9 mouse cellular contexts compared by ENCODE assay signal in genomic region chr5:147306638-147307397, GRCm38 (mm10). TPM values are rescaled to one million over a fixed set of nuclear protein-coding genes. Genes with fewer than 3 reads are reported as not detected.
DNase-seq lines count a peak whose midpoint lies in the region; ATAC-seq lines count a peak whose summit lies in the region.
"Had no signal": no experiment of that assay in that cellular context is flagged by ENCODE, and none has a peak within 500 bp of the region (broad histone marks: within the 10 kb centered on the region; RNA-seq: fewer than 3 reads in every experiment).

Gene Cdx2 (minus strand): TSS chr5:147307270.

- WGBS in liver, embryonic 11.5 days: 3% methylated on average over 63 of the region's 63 CpGs
- under 1% methylated on average over 63 of the region's 63 CpGs for WGBS in embryonic facial prominence, embryonic 13.5 days
- WGBS in limb, embryonic 12.5 days: under 1% methylated on average over 63 of the region's 63 CpGs
- under 1% methylated on average over 63 of the region's 63 CpGs for WGBS in stomach, embryonic 14.5 days

- H3K9me3 ChIP-seq in liver, embryonic 11.5 days (ENCODE audit: control insufficient read depth, low read length): no peaks in the 10 kb centered on the region
- H3K9me3 ChIP-seq in embryonic facial prominence, embryonic 13.5 days: no peaks in the 10 kb centered on the region
- H3K9me3 ChIP-seq in limb, embryonic 12.5 days: no peaks in the 10 kb centered on the region
- no peaks in the 10 kb centered on the region for H3K9me3 ChIP-seq in stomach, embryonic 14.5 days (ENCODE audit: control insufficient read depth, low read depth, low read length)

- H3K4me1 ChIP-seq in liver, embryonic 11.5 days (replicated peaks; ENCODE audit: control insufficient read depth, insufficient read depth, low read length): no peaks in the 10 kb centered on the region; the same call in 1 of the 2 replicates
- peaks cover 24% of the 10 kb centered on the region for H3K4me1 ChIP-seq in embryonic facial prominence, embryonic 13.5 days
- H3K4me1 ChIP-seq in limb, embryonic 12.5 days (replicated peaks): peaks cover 32% of the 10 kb centered on the region
- no peaks in the 10 kb centered on the region for H3K4me1 ChIP-seq in stomach, embryonic 14.5 days (ENCODE audit: control insufficient read depth, insufficient read depth, low read length)

- H3K27me3 ChIP-seq in liver, embryonic 11.5 days (replicated peaks; ENCODE audit: control insufficient read depth, insufficient read depth, low read length): peaks cover 100% of the 10 kb centered on the region
- H3K27me3 ChIP-seq in embryonic facial prominence, embryonic 13.5 days: peaks cover 100% of the 10 kb centered on the region
- H3K27me3 ChIP-seq in limb, embryonic 12.5 days: peaks cover 100% of the 10 kb centered on the region
- H3K27me3 ChIP-seq in stomach, embryonic 14.5 days (ENCODE audit: control insufficient read depth, insufficient read depth, low read length): peaks cover 90% of the 10 kb centered on the region

- no peak within 1 kb of the TSS for H3K9ac ChIP-seq in liver, embryonic 11.5 days (ENCODE audit: low read depth, low read length)
- no peak within 1 kb of the TSS for H3K9ac ChIP-seq in embryonic facial prominence, embryonic 13.5 days
- no peak within 1 kb of the TSS for H3K9ac ChIP-seq in limb, embryonic 12.5 days (replicated peaks)
- H3K9ac ChIP-seq in stomach, embryonic 14.5 days (replicated peaks; ENCODE audit: low read depth, low read length): no peak within 1 kb of the TSS

- no peak within 1 kb of the TSS for H3K27ac ChIP-seq in liver, embryonic 11.5 days (ENCODE audit: low read depth, low read length)
- H3K27ac ChIP-seq in embryonic facial prominence, embryonic 13.5 days: no peak within 1 kb of the TSS
- H3K27ac ChIP-seq in limb, embryonic 12.5 days: no peak within 1 kb of the TSS
- no peak within 1 kb of the TSS for H3K27ac ChIP-seq in stomach, embryonic 14.5 days (ENCODE audit: low read length)

- 0 out of 2 replicates have a peak within 1 kb of the TSS, but pooled peaks have one; percentile 11 for H3K4me3 ChIP-seq in liver, embryonic 11.5 days (ENCODE audit: low read depth, low read length)
- H3K4me3 ChIP-seq in embryonic facial prominence, embryonic 13.5 days: peak within 1 kb of the TSS; percentile 23; the same call in 1 of the 2 replicates
- peak within 1 kb of the TSS; percentile 27 for H3K4me3 ChIP-seq in limb, embryonic 12.5 days (replicated peaks)
- peak within 1 kb of the TSS; percentile 17 for H3K4me3 ChIP-seq in stomach, embryonic 14.5 days (ENCODE audit: low read depth, low read length)

- DNase-seq in liver, embryonic 11.5 days (ENCODE audit: low spot score): peak; percentile 39
- no peak for DNase-seq in liver
- no peak for DNase-seq in adipocyte (ENCODE audit: low spot score)
- no peak for DNase-seq in left cerebral cortex, postnatal 25 days (ENCODE audit: low spot score in 2 of 2)
- DNase-seq: cerebellum, postnatal 25 days; kidney, adult 11 months had no signal

- H3K4me2 ChIP-seq in liver, embryonic 11.5 days: peak within 1 kb of the TSS; percentile 11; the same call in 1 of the 2 replicates
- H3K4me2 ChIP-seq in embryonic facial prominence, embryonic 13.5 days: peak within 1 kb of the TSS; percentile 38
- peak within 1 kb of the TSS; percentile 42 for H3K4me2 ChIP-seq in limb, embryonic 12.5 days
- peak within 1 kb of the TSS; percentile 16; the same call in 1 of the 2 replicates for H3K4me2 ChIP-seq in stomach, embryonic 14.5 days (replicated peaks; ENCODE audit: low read depth, low read length)

- no peaks in the 10 kb centered on the region for H3K36me3 ChIP-seq in liver, embryonic 11.5 days (ENCODE audit: control insufficient read depth, insufficient read depth, low read length)
- no peaks in the 10 kb centered on the region for H3K36me3 ChIP-seq in embryonic facial prominence, embryonic 13.5 days
- H3K36me3 ChIP-seq in limb, embryonic 12.5 days: no peaks in the 10 kb centered on the region
- no peaks in the 10 kb centered on the region for H3K36me3 ChIP-seq in stomach, embryonic 14.5 days (ENCODE audit: control insufficient read depth, insufficient read depth, low read length)

- ATAC-seq in liver, embryonic 11.5 days (replicated peaks; ENCODE audit: low FRiP score): peak; percentile 29; the same call in 1 of the 2 replicates
- ATAC-seq in embryonic facial prominence, embryonic 13.5 days (ENCODE audit: insufficient number of reproducible peaks, insufficient read depth, low FRiP score, low TSS enrichment, low read depth): no peak
- no peak; the same call in 1 of the 2 replicates for ATAC-seq in limb, embryonic 12.5 days (ENCODE audit: insufficient number of reproducible peaks, insufficient read depth, low FRiP score, low TSS enrichment, low read depth)
- no peak for ATAC-seq in stomach, embryonic 14.5 days (ENCODE audit: insufficient number of reproducible peaks, insufficient read depth, low FRiP score, low read depth)

- intact Hi-C loops in left cerebral cortex, postnatal 25 days (cut with DNase I): no loop called here

RNA-seq across cellular contexts. Expression of gene Cdx2, which starts in this region (rescaled TPM):
- polyA plus RNA-seq in liver, embryonic 11.5 days (2014; fragmentation: Nextera tagmentation; extraction: Ambion mirVana): 0.14 TPM in 1 of 2 replicates, not detected in the other
- 0.56 TPM in 1 of 2 replicates, not detected in the other for polyA plus RNA-seq in embryonic facial prominence, embryonic 13.5 days (2015; fragmentation: Nextera tagmentation; extraction: Ambion mirVana)
- polyA plus RNA-seq in limb, embryonic 12.5 days (2016; fragmentation: Nextera tagmentation; extraction: Ambion mirVana): not detected in 2 replicates
- 1.1 and 1.3 TPM in 2 replicates for polyA plus RNA-seq in stomach, embryonic 14.5 days (2014; fragmentation: Nextera tagmentation; extraction: Ambion mirVana)
- total RNA-seq in left cerebral cortex, postnatal 25 days (2021): not detected

Comparison
In these comparisons a context has a peak if more than half of its experiments do, and no peak if none do; other contexts are left out.
1. Peak in DNase-seq, ATAC-seq, H3K4me3 ChIP-seq and H3K4me2 ChIP-seq in liver, embryonic 11.5 days; RNA of the gene not detected or under 1 TPM.